Mouse (Mus musculus): ENCODE results near the gene Rasa3. TPM values are rescaled to one million over a fixed set of nuclear protein-coding genes. Genes with fewer than 3 reads are reported as not detected.

The Rasa3 gene
- polyA plus RNA-seq, 1 experiment from 2014 or later, result 15.9 TPM

DNA sequence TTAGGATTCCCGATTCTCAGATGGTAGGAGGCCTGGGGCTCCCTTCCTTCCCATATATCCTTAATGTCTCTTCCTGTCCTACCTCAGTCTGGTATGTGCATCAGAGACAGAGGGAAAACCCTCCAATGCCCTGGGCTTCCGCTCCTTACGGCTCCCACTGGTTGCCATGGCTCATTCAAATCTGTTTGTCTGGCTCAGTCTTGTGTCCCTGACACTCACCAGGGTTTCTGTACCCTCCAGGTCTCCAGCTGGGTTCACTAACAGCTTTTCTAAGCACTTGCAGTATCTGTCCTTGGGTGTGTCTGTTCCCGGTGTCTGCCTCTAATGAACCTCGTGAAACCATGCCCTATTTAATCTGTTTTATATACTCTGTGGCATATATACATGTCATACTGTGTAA, 135.9 kb downstream of the Rasa3 start:
- H3K27me3 ChIP-seq, result no peaks in the 10 kb centered on the region
- ATAC-seq (ENCODE audit: low read depth), result no peak
- H3K9ac ChIP-seq, result no peak overlapping the region
- DNase-seq, result no peak
- no peak overlapping the region for H3K4me2 ChIP-seq
- H3K4me1 ChIP-seq (replicated peaks), result no peaks in the 10 kb centered on the region
- H3K36me3 ChIP-seq, result no peaks in the 10 kb centered on the region
- WGBS (ENCODE audit: insufficient replicate concordance), result 63% methylated on average over 5 of the region's 5 CpGs
- H3K9me3 ChIP-seq (replicated peaks), result no peaks in the 10 kb centered on the region
- no peak overlapping the region for H3K4me3 ChIP-seq (replicated peaks)
- no peak overlapping the region for H3K27ac ChIP-seq

GRCm38 (mm10) chr8:13540122-13540521, 137.3 kb downstream of the Rasa3 start:
- H3K9ac ChIP-seq, result no peak overlapping the region
- no peak overlapping the region for H3K27ac ChIP-seq
- no peaks in the 10 kb centered on the region for H3K36me3 ChIP-seq
- ATAC-seq (ENCODE audit: low read depth), result no peak
- H3K4me3 ChIP-seq (replicated peaks), result no peak overlapping the region
- H3K9me3 ChIP-seq (replicated peaks), result no peaks in the 10 kb centered on the region
- WGBS (ENCODE audit: insufficient replicate concordance), result 61% methylated on average over 5 of the region's 5 CpGs
- H3K4me2 ChIP-seq, result no peak overlapping the region
- no peak for DNase-seq
- H3K4me1 ChIP-seq (replicated peaks), result no peaks in the 10 kb centered on the region
- no peaks in the 10 kb centered on the region for H3K27me3 ChIP-seq

DNA sequence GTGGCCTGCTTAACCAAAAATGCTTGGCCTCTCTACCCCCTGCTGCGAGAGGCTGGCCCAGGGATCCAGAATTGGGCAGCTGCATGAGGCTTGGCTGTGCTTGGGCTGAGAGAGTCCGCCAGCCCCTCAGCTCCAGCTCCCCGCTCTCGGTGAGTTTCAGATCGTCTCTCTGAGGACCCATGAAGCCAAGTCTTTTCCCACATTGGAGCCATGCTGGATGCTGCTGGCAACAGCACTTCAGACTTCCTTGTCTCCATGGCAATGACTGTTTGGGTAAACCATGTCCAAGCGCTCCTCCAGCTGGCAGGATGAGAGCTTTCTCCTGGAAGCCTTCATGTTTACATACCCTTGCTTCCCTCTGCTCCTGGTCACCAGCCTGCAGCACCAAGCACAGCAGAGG, 138.6 kb downstream of the Rasa3 start:
- Histone ChIP-seq H3K36me3 (no peaks in the 10 kb centered on the region), H3K4me3 (replicated peaks) (no peak overlapping the region), H3K9ac (no peak overlapping the region), H3K4me1 (replicated peaks) (no peaks in the 10 kb centered on the region), H3K27me3 (no peaks in the 10 kb centered on the region), H3K4me2 (no peak overlapping the region), H3K9me3 (replicated peaks) (no peaks in the 10 kb centered on the region), H3K27ac (no peak overlapping the region)
- ATAC-seq (ENCODE audit: low read depth) (no peak), DNase-seq (no peak)
- 63% methylated on average over 6 of the region's 6 CpGs for WGBS (ENCODE audit: insufficient replicate concordance)

DNA sequence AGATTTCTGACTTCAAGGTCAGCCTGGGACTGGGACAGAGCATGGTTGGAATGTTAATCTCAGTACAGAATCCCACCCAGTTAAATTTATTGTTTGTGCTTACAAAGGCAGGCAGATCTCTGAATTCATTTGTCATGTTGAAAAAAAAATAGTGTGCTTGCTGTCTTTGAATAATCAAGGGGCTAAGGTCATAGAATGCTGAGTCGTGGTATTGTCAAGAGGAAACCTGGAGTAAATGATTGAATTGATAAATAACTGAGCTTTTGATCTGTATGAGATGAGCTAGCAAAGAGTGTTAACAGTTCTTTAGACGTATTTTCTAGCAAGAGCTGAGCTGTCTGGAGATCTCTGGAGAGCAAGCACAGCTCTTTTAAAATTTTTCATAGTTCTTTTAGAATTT, 140.3 kb downstream of the Rasa3 start:
- no peaks in the 10 kb centered on the region for H3K27me3 ChIP-seq
- H3K4me3 ChIP-seq (replicated peaks), result no peak overlapping the region
- no peak overlapping the region for H3K27ac ChIP-seq
- no peaks in the 10 kb centered on the region for H3K4me1 ChIP-seq (replicated peaks)
- 31% methylated on average over 2 of the region's 2 CpGs for WGBS (ENCODE audit: insufficient replicate concordance)
- DNase-seq, result no peak
- no peaks in the 10 kb centered on the region for H3K36me3 ChIP-seq
- no peak overlapping the region for H3K4me2 ChIP-seq
- ATAC-seq (ENCODE audit: low read depth), result no peak
- H3K9me3 ChIP-seq (replicated peaks), result no peaks in the 10 kb centered on the region
- no peak overlapping the region for H3K9ac ChIP-seq

- H3K4me1 ChIP-seq (replicated peaks), result no peaks in the 10 kb centered on the region; the same call in 1 of the 2 replicates
- 69% methylated on average over 8 of the region's 8 CpGs for WGBS (ENCODE audit: insufficient replicate concordance)
- ATAC-seq (ENCODE audit: low read depth) (no peak), DNase-seq (no peak)
- H3K9ac ChIP-seq, result no peak overlapping the region
- no peak overlapping the region for H3K27ac ChIP-seq
- H3K4me3 ChIP-seq (replicated peaks), result no peak overlapping the region
- no peak overlapping the region for H3K4me2 ChIP-seq
- no peaks in the 10 kb centered on the region for H3K9me3 ChIP-seq (replicated peaks)
- H3K27me3 ChIP-seq, result no peaks in the 10 kb centered on the region
- no peaks in the 10 kb centered on the region for H3K36me3 ChIP-seq
Measured at GRCm38 (mm10) chr8:13533123-13533522, 144.3 kb downstream of the Rasa3 start.

- no peak overlapping the region for H3K9ac ChIP-seq
- no peak overlapping the region for H3K4me3 ChIP-seq (replicated peaks)
- H3K36me3 ChIP-seq, result no peaks in the 10 kb centered on the region
- no peak overlapping the region for H3K27ac ChIP-seq
- H3K4me1 ChIP-seq (replicated peaks), result no peaks in the 10 kb centered on the region; the same call in 1 of the 2 replicates
- no peaks in the 10 kb centered on the region for H3K27me3 ChIP-seq
- ATAC-seq (ENCODE audit: low read depth) (no peak), DNase-seq (no peak)
- WGBS (ENCODE audit: insufficient replicate concordance), result 49% methylated on average over 9 of the region's 9 CpGs
- no peak overlapping the region for H3K4me2 ChIP-seq
- no peaks in the 10 kb centered on the region; the same call in 1 of the 2 replicates for H3K9me3 ChIP-seq (replicated peaks)
Measured at GRCm38 (mm10) chr8:13531602-13532171, 145.7 kb downstream of the Rasa3 start.

DNA sequence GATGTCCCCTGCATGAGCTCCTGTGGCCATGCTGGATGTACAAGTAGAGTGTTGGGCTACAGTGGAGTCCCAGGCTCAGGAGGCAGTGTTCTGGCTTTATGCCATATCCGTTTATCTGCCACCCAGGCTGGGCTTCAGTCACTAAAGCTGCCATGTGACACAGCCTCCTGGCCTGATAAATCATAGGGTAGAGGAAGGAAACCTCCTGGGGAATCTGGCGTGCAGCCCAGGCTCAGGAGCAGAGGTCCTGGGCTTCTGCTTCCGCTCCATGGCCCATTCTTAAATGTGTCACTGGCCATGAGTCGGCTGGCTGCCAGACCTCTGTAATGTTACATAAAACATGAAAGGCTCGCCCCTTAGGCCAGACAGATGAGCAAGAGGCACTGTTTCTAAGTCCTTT, 146.5 kb downstream of the Rasa3 start:
- no peak overlapping the region for H3K4me2 ChIP-seq
- H3K4me1 ChIP-seq (replicated peaks), result no peaks in the 10 kb centered on the region; the same call in 1 of the 2 replicates

DNA sequence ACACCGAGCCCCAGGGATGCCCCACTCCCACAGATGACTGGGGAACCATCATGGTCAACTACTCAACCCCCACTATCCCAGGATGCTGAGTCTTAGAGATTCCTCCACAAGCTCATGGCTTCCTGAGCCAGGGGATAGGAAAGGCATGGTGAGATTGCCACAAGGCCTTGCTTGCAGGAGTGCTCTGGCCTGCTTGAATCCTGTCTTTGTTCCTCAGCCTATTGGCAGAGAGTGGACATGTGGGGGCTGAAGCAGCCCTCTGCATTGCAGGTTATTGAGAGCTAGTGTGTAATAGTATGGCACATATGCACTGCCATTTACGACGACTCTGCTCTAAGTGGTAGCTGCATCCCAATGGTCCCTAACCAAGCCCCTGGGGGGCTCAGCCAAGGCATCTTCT, 147.0 kb downstream of the Rasa3 start:
- no peak overlapping the region for H3K9ac ChIP-seq
- H3K27ac ChIP-seq, result no peak overlapping the region
- H3K4me2 ChIP-seq, result no peak overlapping the region
- whole genome bisulfite sequencing (ENCODE audit: insufficient replicate concordance), result 59% methylated on average over 3 of the region's 3 CpGs
- ATAC-seq (ENCODE audit: low read depth), result no peak
- no peaks in the 10 kb centered on the region; the same call in 1 of the 2 replicates for H3K4me1 ChIP-seq (replicated peaks)
- no peak for DNase-seq
- no peak overlapping the region for H3K4me3 ChIP-seq (replicated peaks)
- H3K27me3 ChIP-seq, result no peaks in the 10 kb centered on the region
- no peaks in the 10 kb centered on the region for H3K36me3 ChIP-seq
- no peaks in the 10 kb centered on the region; the same call in 1 of the 2 replicates for H3K9me3 ChIP-seq (replicated peaks)

More for the DNA sequence above, 146.5 kb downstream of the Rasa3 start:
- no peak overlapping the region for H3K4me3 ChIP-seq (replicated peaks)
- no peaks in the 10 kb centered on the region; the same call in 1 of the 2 replicates for H3K9me3 ChIP-seq (replicated peaks)
- H3K27me3 ChIP-seq, result no peaks in the 10 kb centered on the region
- H3K27ac ChIP-seq, result no peak overlapping the region
- H3K9ac ChIP-seq, result no peak overlapping the region
- ATAC-seq (ENCODE audit: low read depth) (no peak; the same call in 1 of the 2 replicates), DNase-seq (no peak)
- WGBS (ENCODE audit: insufficient replicate concordance), result 42% methylated on average over 5 of the region's 5 CpGs
- H3K36me3 ChIP-seq, result no peaks in the 10 kb centered on the region

- Histone ChIP-seq H3K36me3 (no peaks in the 10 kb centered on the region), H3K4me3 (replicated peaks) (no peak overlapping the region), H3K27ac (no peak overlapping the region), H3K27me3 (no peaks in the 10 kb centered on the region), H3K4me1 (replicated peaks) (no peaks in the 10 kb centered on the region; the same call in 1 of the 2 replicates), H3K4me2 (no peak overlapping the region), H3K9ac (no peak overlapping the region), H3K9me3 (replicated peaks) (no peaks in the 10 kb centered on the region; the same call in 1 of the 2 replicates)
- DNase-seq (no peak), ATAC-seq (ENCODE audit: low read depth) (no peak)
- 55% methylated on average over 7 of the region's 7 CpGs for WGBS (ENCODE audit: insufficient replicate concordance)
Measured at GRCm38 (mm10) chr8:13529891-13530316, 147.5 kb downstream of the Rasa3 start.

GRCm38 (mm10) chr8:13529011-13529840, 148.2 kb downstream of the Rasa3 start:
- Histone ChIP-seq H3K4me2 (no peak overlapping the region), H3K9me3 (replicated peaks) (no peaks in the 10 kb centered on the region; the same call in 1 of the 2 replicates), H3K4me1 (replicated peaks) (no peaks in the 10 kb centered on the region; the same call in 1 of the 2 replicates), H3K9ac (no peak overlapping the region), H3K27me3 (no peaks in the 10 kb centered on the region), H3K36me3 (no peaks in the 10 kb centered on the region), H3K27ac (no peak overlapping the region), H3K4me3 (replicated peaks) (no peak overlapping the region)
- 56% methylated on average over 15 of the region's 15 CpGs for WGBS (ENCODE audit: insufficient replicate concordance)
- ATAC-seq (ENCODE audit: low read depth) (no peak), DNase-seq (no peak)

DNA sequence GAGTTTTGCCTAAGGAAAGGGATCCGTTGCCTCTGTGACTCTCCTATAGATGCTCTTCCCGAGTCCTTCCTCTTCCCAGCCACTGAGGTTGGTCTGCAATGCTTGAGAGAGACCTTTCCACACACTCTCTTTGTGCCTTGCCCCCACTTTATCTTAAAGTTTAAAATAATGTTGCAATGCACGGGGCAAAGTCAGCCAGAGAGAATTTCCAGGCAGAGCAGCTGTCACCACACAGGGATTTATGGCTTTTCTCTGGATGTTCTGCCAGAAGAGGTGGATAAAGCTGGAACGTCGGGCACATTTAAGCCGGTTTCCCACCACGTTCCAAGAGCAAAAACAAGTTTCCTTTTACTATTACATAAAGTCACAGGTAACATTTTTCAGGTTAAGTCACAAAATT, 156.0 kb downstream of the Rasa3 start:
- Histone ChIP-seq H3K27ac (no peak overlapping the region), H3K9me3 (replicated peaks) (no peaks in the 10 kb centered on the region), H3K4me3 (replicated peaks) (no peak overlapping the region), H3K9ac (no peak overlapping the region), H3K27me3 (peaks cover 9% of the 10 kb centered on the region; the same call in 1 of the 2 replicates), H3K36me3 (no peaks in the 10 kb centered on the region), H3K4me1 (replicated peaks) (no peaks in the 10 kb centered on the region), H3K4me2 (no peak overlapping the region)
- DNase-seq, result no peak
- ATAC-seq (ENCODE audit: low read depth), result no peak
- WGBS (ENCODE audit: insufficient replicate concordance), result 51% methylated on average over 7 of the region's 7 CpGs

All from liver, embryonic 13.5 days (tissue).